Mouse (Mus musculus) erythroid progenitor cell, adult 5-6 weeks (primary cell): Measurements from ENCODE around the gene Hipk3. TPM values are rescaled to one million over a fixed set of nuclear protein-coding genes. Genes with fewer than 3 reads are reported as not detected.

Experiments used
- ATAC-seq: replicated peaks from 2 replicates; pipeline ENCODE4 v1.8.0; 2016; ENCODE audit warnings: moderate number of reproducible peaks, mild to moderate bottlenecking, moderate TSS enrichment, inconsistent platforms; ENCODE audit not compliant: poor library complexity, low FRiP score, severe bottlenecking
- total RNA-seq, 2 experiments: library from RNA; stranded (forward) in 1 of 2; stranded (reverse) in 1 of 2; fragments of 150-400 nt in 1 of 2; fragments of 186-747, 209-891 nt in 1 of 2; gene quantifications; 2 replicates each; pipeline versions ENCODE4 v1.2.3 to v1.2.4; 2015 to 2017; ENCODE audit warnings: low replicate concordance in 2 of 2

Gene Hipk3
- total RNA-seq, 2 experiments from 2014 or later = 13.8 to 18.0 TPM

DNA sequence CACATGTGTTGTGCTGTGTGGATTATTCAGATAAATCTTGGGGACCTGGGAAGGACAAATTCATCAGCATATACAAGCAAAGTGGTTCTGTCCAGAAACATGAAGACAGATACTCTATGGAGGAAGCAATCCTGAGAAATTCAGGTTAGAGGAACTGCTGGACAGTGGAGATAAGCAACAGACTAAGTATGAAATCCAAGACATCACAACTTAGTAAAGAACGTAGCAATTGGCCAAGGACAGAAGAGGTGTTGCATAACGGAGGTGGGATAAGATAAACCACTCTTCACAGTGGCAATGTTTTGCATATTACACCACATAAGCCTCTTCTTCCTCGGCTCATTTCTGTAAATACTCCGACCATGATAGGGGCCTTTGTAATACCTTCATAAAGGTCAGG lies 73.4 kb downstream of the Hipk3 start:
- ATAC-seq = no peak

DNA sequence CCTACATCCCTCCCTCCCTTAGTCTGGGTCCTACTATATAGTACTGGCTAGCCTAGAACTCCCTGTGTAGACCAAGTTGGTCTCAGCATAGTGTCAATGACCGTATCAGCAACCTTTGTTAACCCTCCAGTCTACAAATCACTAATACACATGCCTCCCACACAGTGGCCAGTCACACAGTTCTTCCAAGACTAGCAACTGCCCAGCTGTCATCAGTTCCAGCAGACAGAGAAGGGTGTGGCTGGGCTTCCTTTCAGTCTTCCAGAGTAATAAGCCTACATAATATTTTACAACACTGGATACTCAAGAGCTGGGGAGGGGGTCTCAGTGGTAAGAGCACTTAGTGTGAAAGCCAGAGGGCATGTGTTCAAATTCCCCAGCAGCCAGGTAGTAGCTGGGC lies 74.2 kb downstream of the Hipk3 start:
- ATAC-seq = no peak

DNA sequence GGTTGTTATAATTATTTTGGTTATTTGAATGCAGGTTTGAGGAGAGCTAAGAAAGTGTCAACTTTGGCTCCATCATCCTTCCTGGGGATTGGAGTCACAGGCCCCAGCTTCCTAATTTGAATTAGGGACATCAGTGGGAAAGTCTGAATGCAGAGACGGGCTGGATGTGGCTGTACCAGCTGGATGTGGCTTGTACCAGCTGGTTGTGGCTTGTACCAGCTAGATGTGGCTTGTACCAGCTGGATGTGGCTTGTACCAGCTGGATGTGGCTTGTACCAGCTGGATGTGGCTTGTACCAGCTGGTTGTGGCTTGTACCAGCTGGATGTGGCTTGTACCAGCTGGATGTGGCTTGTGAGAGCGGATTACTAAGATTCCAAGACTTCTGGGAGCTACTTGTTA lies 74.8 kb downstream of the Hipk3 start:
- no peak for ATAC-seq

DNA sequence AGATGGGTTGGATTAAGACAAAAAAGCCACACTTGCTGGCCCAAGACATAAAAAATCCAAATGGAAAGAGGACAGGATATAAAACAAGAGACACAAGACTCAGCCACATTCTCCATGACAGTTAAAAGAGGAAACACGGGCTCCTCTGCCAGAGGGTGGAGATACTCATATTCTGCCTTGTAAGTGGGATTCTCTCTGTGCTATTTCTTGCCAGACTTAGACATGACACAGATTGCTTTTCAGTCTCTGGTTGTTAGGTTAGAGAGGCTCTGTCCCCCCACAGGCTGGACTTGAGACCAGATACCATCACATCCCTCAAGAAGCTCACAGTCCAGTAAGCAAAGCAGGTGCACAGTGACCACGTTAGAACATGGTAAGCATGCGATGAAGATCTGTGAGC lies 81.2 kb downstream of the Hipk3 start:
- ATAC-seq = no peak

DNA sequence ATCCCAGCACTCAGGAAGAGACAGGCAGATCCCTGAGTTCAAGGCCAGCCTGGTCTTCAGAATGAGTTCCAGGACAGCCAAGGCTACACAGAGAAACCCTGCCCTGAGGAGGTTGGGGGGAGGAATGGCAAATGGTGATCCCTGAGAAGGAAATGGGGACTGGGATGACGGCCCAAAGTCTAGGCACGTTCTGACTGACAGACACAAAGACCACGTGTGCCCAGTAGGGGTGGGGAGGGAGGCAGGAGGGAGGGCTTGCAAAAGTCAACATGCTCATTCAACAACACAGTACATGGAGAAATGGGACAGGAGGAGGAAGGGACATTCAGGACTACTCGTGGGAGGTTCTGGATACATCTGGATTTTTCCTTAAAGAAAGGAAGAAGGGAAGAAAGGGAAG lies 81.8 kb downstream of the Hipk3 start:
- no peak for ATAC-seq

DNA sequence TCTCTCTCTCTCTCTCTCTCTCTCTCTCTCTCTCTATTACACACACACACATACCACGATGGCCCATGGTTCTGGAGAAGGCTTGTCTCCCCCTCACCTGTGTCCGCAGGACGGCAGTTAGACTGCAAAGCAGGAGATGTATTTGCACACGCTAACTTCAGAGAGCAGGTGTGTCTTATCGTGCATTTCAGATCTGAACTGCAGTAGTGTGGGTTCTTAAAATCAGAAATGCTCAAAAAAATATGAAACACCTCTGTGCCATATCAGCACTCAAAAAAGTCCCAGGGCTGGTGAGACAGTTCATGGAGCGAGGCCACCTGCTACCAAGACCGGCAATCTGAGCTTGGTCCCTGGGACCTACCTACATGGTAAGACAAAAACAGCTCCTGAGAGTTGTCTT lies 82.4 kb downstream of the Hipk3 start:
- ATAC-seq = no peak

DNA sequence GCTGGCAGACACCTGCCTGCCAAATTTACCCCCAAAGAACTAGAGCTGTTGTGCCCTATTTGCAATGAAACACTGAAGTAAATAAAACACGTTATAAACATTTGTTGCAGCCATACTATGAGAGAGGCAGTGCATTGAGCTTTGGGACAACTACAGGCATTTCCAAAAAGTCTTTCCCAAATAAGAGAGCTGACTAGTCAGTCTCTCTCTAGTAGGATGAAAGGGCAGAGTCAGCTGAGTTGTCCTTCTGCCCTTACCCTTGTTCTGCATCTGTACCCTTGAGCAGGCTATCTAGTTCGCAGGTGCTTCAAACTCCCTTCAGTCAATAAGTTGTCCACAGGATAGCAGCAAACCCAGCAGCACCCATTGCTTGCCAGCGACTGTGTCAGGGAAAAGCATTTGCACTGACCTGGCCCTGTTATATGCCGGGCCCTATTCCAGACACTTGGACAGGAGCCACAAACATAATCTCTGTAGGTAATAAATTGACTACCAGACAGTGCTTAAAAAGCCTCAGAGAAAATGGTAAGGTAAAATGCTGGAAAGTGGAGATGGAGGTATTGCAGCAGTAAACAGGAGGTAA lies 83.2 kb downstream of the Hipk3 start, which contains the start of gene D430041D05Rik:
TSS of gene D430041D05Rik (minus strand) at position 51 of the 583 bp plus-strand sequence.
- no peak for ATAC-seq

DNA sequence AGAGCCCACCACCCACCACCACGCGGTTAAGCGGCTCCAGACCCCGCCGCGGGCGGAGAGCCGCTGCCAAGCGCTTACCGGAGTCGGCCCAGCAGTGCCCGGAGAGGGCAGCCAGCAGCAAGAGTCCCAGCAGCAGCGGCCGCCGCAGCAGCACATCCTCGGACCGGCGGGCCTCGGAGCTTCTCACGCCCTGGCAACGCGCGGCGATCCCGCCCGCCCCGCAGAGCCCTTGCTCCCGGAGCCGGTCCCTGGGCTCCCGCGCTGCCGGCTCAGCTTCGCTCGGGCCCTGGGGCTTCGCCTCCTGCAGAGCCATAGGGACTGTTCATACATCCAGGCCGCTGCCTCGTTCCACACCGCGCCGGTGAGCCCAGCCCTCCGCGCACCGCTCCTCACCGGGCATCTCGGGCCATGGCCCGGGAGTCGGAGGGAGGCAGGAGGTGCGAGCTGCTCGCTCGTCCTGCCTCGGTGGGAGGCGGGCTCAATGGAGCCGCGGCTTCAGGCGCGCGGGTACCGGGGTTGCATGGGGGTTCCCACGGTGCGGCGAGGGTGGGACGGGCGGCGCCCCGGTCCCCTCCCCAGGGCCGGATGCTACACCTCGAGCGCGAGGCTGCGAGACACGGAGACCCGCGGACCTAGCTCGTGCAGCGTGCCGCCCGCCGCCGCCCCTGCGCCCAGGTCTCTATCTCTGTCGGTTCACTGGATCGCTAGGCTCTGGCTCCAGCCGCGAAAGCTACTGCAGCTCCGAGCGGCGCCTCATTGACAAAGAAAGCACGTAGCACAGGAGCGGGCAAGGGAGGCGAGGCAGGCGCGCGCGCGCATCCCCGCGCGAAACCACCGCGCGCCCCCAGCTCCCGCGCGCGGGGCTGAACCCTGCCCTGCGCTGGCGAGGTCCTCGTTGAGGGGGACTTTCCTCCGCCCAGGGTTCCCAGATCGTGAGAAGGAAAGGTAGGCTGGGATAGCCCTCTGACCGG lies 84.1 kb downstream of the Hipk3 start:
- ATAC-seq = no peak

DNA sequence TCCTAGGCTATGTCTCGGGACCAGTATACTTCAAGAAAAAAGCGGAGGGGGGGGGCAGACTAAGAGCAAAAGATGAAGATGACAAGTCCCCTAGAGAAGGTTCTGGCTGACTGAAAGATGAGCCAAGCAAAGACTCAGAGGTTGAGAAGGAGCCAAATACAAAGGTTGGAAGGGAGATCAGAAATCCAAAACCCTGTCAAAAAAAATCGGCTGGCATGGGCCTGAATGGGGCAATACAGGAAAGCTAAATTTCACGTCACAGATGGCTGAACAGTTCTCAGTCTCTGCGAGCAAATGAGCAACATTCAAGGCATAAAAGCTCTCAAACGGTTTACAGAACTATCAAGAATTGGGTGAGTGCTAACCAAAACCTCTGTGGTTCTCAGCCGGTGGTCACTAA lies 85.9 kb downstream of the Hipk3 start:
- ATAC-seq = no peak

DNA sequence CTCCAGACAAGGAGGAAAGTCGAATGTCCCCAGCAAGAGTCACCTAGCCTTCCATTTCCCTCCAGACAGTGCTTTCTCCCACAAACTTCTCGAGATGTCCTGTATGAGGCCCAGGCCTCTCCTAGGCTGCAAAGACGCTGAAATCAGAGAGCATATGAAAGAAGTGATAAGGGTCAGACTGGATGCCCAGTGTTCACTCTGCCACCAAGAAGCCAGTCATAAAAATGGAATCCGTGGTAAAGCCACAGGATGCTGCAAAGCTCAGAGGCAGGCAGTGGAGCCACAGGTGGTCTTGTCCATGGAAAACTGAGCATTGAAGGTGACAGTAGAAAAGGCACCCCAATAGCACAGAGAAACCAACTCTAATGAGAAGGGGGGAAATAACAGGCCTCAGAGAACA lies 86.3 kb downstream of the Hipk3 start:
- no peak for ATAC-seq

DNA sequence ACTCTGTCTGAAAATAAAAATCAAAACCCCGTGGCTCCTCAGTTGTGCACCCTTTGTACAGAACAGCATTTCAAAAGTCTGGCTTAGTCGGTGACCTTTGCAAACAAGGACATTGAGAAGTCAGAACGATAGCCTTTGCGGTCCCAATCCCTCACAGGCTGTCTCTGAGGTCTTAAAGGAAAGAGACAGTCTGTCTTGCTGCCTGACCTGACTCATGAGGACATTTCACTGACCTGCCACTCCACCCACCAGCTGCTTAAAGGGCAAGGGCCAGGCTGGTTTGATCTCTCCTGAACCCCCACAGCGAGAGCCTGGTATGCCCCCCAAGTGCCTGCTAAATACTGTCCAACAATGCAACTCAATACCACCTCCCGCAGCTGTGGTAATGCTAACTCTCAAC lies 90.2 kb downstream of the Hipk3 start:
- ATAC-seq = no peak

DNA sequence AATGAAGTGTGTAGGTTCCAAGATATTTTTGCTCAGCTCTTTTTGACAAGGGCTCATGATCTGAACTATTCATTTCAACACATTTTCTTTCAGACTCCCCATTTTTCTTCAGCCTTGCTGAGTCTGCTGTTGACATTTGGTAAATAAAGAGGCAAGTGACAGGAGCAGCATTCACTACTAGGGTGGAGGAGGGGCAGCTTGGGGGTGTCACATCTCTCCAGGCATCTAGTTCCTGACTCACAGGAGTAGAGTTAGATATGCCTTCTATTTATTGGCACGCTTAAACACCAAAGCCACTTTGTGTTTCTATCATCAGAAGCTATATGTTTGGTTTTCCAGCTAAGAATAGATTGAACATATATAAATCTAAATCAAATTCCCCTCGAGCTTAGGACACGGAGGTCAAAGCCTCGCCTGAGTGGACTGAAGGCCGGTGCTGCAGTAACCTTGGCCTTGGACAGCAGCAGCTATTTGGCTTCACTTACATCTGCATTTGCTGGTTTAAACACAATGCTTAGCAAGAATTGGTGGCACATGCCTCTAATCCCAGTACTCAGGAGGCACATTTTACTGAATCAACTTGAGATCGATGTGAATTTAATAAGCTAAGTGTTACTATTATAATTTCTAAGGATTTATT lies 95.5 kb downstream of the Hipk3 start:
- no peak for ATAC-seq

DNA sequence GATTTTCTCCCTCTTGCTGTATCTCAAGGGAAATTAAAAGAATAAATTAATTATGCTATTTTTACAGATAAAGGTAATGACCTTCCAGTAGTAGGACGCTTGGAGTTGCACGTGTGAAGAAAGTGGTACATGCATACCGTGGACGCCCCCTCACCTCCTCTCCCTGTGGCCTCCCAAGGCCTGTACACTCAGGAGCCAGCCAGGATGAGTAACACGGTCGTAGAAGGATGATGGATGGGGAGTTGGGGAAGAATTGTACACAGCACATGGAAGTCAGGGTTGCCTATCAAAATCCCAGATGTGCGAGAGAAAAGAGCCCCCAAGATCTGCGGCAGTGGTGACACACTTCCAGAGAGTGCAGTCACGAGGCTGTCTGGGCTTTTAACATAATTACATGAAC lies 98.3 kb downstream of the Hipk3 start:
- ATAC-seq = no peak

DNA sequence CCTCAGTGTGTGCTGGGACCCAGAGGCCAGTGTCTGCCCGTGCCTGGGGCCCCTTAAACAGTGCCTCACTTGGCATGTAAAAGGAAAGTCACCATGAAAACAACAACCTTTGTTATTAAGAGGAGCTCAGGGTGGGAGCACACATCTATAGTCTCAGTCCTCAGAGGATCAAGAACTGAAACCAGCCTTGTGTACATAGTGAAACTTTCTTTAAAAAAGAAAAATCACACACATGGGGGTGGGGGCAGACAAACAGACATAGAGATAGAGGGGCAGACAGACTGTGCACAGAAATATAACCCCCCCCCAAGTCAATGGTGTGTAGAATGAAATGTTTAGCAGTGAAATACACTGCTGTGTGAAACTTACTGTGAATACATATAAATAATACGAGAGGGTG lies 99.5 kb downstream of the Hipk3 start:
- no peak for ATAC-seq

DNA sequence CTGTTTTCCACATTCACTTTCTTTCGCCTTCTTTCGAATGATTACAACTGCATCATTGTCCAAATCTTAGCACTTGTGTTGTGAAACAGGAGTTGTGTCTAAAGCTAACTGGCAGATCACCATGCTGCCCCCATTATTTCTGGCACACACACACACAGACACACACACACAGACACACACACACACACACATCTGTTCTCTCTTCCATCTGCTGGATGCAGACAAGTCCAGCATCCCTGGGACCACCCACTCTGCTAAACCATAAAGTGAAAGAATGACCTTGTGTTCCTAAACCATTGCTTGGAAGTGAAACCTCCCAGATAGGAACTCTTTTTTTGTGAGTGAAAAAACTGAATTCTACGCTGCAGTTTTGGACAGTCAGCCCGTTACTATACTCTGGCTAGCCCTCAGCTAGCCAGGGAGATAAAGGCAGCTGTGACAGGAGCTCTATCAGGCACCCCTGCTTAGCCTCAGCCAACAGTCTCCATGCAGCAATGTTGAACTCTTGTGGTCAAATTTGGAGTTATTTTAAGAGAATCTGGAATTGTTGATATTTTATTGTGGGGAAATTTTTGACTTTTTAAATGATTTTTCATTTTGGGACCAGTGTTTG lies 101.4 kb downstream of the Hipk3 start:
- no peak for ATAC-seq

DNA sequence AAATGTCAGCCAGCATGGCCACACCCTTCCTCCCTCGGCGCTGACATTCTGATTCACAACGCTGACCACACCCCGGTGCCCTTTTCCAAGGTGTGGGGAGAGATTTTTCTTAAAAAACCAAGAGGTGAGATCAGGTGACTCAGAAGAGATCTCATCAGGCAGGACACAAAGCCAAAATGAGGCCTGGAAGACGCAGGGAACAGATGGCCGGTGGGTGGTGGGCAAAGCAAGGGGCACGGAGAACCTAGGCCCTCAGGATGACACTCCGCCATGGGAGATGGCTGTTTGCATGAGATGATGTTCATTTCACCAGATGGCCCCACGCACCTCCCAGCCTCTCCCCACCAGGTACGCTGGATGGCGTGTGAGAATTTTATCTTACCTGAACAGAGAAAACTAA lies 105.0 kb downstream of the Hipk3 start:
- no peak for ATAC-seq

DNA sequence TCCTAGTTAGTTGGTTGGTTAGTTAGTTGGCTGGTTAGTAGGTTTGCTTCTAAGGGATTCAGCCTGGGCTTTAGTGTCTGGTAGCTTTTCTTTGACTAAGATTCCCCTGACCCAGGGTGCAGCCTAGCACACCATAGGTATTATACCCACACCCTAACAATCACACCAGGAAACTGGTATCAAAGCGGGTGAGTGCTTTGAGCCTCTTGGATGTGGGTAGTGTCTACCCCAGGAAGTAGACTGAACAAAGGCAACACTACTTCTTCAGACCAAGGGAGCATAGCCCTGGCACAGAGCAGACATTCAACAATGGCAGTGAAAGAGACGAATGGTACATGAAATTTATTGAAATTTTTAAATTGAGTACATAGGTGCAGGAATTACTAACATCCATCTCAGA lies 108.3 kb downstream of the Hipk3 start:
- ATAC-seq = no peak

DNA sequence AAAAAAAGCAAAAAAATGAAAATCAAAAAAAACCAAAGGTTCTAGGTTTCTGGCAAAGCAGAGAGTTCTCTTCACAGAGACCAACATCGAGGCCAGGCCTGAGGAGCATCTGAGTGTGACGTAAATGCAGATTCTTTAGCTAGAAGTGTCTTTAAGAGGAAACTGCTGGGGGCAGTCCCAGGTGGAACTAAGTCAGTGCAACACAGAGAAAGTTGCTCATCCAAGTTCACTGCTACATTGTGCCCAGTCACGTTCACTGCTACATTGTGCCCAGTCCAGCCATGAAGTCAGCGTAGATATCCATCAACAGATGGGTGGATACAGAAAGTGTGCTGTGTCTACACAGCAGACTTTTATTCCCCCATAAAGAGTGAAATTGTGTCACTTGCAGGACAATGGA lies 110.7 kb downstream of the Hipk3 start:
- no peak for ATAC-seq

DNA sequence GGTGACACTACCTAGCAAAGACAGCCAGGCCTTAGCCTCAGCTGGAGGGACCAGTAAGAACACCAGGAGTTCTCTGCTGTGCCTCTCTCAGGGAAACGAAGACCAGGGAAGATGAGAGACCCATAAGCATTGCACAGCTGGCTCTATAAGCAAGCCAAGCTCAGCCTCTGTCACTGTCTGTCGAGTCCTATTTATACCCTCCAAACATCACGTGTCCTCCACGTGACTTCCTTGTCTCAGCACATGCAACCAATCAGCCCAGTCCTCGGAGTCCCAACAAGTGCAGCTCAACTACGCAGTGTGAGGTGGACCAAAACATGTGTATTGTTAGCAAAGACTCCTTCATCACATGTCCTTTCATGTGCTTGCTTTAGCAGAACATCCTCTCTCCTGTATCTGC lies 111.4 kb downstream of the Hipk3 start:
- ATAC-seq = no peak

DNA sequence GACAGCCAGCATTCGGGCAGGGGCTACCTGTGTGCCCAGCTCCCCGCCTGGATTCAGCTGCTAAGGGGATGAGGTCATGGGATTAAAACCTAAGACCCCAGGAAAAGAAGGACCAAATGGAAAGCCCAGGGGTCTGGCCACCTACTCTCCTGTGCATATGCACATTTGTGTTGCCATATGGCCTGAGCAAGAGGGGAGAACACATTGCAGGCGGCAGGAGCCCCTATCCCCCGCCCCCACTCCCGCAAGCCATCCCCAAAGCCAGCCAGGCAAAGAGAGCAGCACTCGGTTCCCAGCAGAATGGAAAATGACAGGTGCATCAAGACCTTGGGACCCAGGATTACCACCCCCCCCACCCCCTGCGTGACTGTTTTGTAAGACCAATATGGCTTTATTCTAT lies 114.9 kb downstream of the Hipk3 start:
- ATAC-seq = no peak

DNA sequence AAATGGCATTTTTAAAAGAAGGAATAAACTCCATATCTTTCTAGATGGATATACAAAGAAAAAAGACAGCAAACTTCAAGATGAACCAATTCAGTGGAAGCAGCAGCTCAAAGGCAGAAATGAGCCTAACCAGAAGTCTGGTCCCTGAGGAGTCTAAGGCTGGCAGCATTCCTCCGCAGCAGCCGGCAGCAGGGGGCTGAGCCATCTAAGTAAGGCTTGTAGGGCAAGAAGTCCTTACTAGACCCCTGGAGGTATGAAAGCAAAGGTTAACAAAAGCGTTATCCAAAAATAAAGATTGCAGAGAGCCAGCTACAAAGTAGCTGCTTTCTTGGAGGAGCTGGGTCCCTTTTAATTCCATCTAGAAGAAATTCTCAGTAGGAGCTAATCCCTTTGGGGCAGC lies 115.5 kb downstream of the Hipk3 start:
- no peak for ATAC-seq
